Mouse (Mus musculus) lung, embryonic 14.5 days (tissue): ENCODE measurements around the gene Gm21970. TPM values are rescaled to one million over a fixed set of nuclear protein-coding genes. Genes with fewer than 3 reads are reported as not detected.
"Not testable (repeated sequence)": the region's sequence is repeated elsewhere in the genome, so short reads cannot be mapped to it uniquely, and the experiment has no call there.

Experiments used
- ATAC-seq: fragments of 200-750 bp; cut with Nextera tagmentation; 2 replicates; pipeline ENCODE4 v1.8.0; 2017; ENCODE audit warnings: mild to moderate bottlenecking, moderate TSS enrichment, moderate library complexity; ENCODE audit not compliant: insufficient read depth
- DNase-seq: peaks from one replicate; pipeline ENCODE4 v3.0.0-alpha.2; 2015
- H3K27ac ChIP-seq: fragments of 300-500 bp; sonication (generic); 2 replicates; pipeline ENCODE4 v1.5.1; 2014; ENCODE audit warnings: low read depth, mild to moderate bottlenecking, moderate library complexity
- H3K27me3 ChIP-seq: fragments of 300-500 bp; sonication (generic); 2 replicates; pipeline ENCODE4 v1.6.1; 2014; ENCODE audit warnings: low read length, control low read depth; ENCODE audit not compliant: insufficient read depth
- H3K36me3 ChIP-seq: fragments of 300-500 bp; sonication (generic); 2 replicates; pipeline ENCODE4 v1.6.1; 2014; ENCODE audit warnings: control low read depth; ENCODE audit not compliant: insufficient read depth
- H3K4me1 ChIP-seq: fragments of 300-500 bp; sonication (generic); 2 replicates; pipeline ENCODE4 v1.6.1; 2014; ENCODE audit warnings: antibody characterized with exemption, control low read depth; ENCODE audit not compliant: insufficient read depth
- H3K4me2 ChIP-seq: fragments of 300-500 bp; sonication (generic); 2 replicates; pipeline ENCODE4 v1.6.1; 2014; ENCODE audit warnings: mild to moderate bottlenecking
- H3K4me3 ChIP-seq: fragments of 300-500 bp; sonication (generic); 2 replicates; pipeline ENCODE4 v1.5.1; 2014; ENCODE audit warnings: low read depth, low read length
- H3K9ac ChIP-seq: fragments of 300-500 bp; sonication (generic); 2 replicates; pipeline ENCODE4 v1.6.1; 2014
- H3K9me3 ChIP-seq: fragments of 300-500 bp; sonication (generic); 2 replicates; pipeline ENCODE4 v1.6.1; 2016; ENCODE audit warnings: low read depth, low read length, control low read depth
- CTCF ChIP-seq: IDR thresholded peaks from 2 replicates; pipeline ENCODE4 v1.5.1; 2016; ENCODE audit warnings: antibody characterized with exemption, low read depth
- WGBS: fragments of 180-500 bp; shearing (Covaris S2); extraction: QIAGEN DNeasy Blood & Tissue Kit; methylation state at CpG from one replicate; pipeline ENCODE4 v1.1.7; 2014; 5-methylcytosine and 5-hydroxymethylcytosine counted together
- polyA plus RNA-seq: library from polyadenylated mRNA; unstranded; fragments of >200 nt; fragmentation: Nextera tagmentation; extraction: Ambion mirVana; gene quantifications from 2 replicates; pipeline ENCODE4 v1.2.1, GENCODE M21; 2014

The Gm21970 gene
- polyA plus RNA-seq, 1 experiment from 2014 or later: 0.47 TPM

- Histone ChIP-seq H3K9me3 (no peaks in the 10 kb centered on the region), H3K4me1 (no peaks in the 10 kb centered on the region), H3K27me3 (no peaks in the 10 kb centered on the region), H3K9ac (no peak overlapping the region), H3K4me2 (no peak overlapping the region), H3K36me3 (peaks cover 32% of the 10 kb centered on the region), H3K4me3 (no peak overlapping the region), H3K27ac (no peak overlapping the region)
- no peak for TF ChIP-seq CTCF
- DNase-seq (no peak), ATAC-seq (no peak)
- WGBS: 65% methylated on average over 5 of the region's 5 CpGs
Measured at GRCm38 (mm10) chr16:91427461-91427860, 35.9 kb downstream of the Gm21970 start.

- Histone ChIP-seq H3K36me3 (peaks cover 25% of the 10 kb centered on the region), H3K4me3 (no peak overlapping the region), H3K9ac (no peak overlapping the region), H3K4me2 (no peak overlapping the region), H3K4me1 (no peaks in the 10 kb centered on the region), H3K27ac (no peak overlapping the region), H3K9me3 (no peaks in the 10 kb centered on the region), H3K27me3 (no peaks in the 10 kb centered on the region)
- DNase-seq (no peak), ATAC-seq (no peak)
- WGBS: 59% methylated on average over 8 of the region's 8 CpGs
- no peak for TF ChIP-seq CTCF
Measured at GRCm38 (mm10) chr16:91428259-91428865, 36.8 kb downstream of the Gm21970 start.

GRCm38 (mm10) chr16:91432720-91433328, 41.3 kb downstream of the Gm21970 start:
- H3K9ac ChIP-seq: no peak overlapping the region
- no peaks in the 10 kb centered on the region for H3K4me1 ChIP-seq
- H3K4me3 ChIP-seq: no peak overlapping the region
- DNase-seq (no peak), ATAC-seq (no peak)
- H3K27me3 ChIP-seq: no peaks in the 10 kb centered on the region
- H3K4me2 ChIP-seq: no peak overlapping the region
- no peak overlapping the region for H3K27ac ChIP-seq
- TF ChIP-seq CTCF: no peak
- WGBS: 44% methylated on average over 5 of the region's 5 CpGs
- no peaks in the 10 kb centered on the region for H3K9me3 ChIP-seq
- H3K36me3 ChIP-seq: no peaks in the 10 kb centered on the region

- Histone ChIP-seq H3K9ac (no peak overlapping the region), H3K9me3 (no peaks in the 10 kb centered on the region), H3K27ac (no peak overlapping the region), H3K36me3 (no peaks in the 10 kb centered on the region), H3K27me3 (no peaks in the 10 kb centered on the region), H3K4me2 (no peak overlapping the region), H3K4me1 (no peaks in the 10 kb centered on the region), H3K4me3 (no peak overlapping the region)
- no peak for TF ChIP-seq CTCF
- 38% methylated on average over 8 of the region's 8 CpGs for WGBS
- peak; percentile 30 for DNase-seq
- no peak; the same call in 1 of the 2 replicates for ATAC-seq
Measured at GRCm38 (mm10) chr16:91433329-91433933, 41.9 kb downstream of the Gm21970 start.

- Histone ChIP-seq H3K4me1 (no peaks in the 10 kb centered on the region), H3K9ac (no peak overlapping the region), H3K9me3 (no peaks in the 10 kb centered on the region), H3K4me2 (no peak overlapping the region), H3K27me3 (no peaks in the 10 kb centered on the region), H3K36me3 (no peaks in the 10 kb centered on the region), H3K27ac (no peak overlapping the region), H3K4me3 (no peak overlapping the region)
- DNase-seq: no peak
- TF ChIP-seq CTCF: no peak
- WGBS: 78% methylated on average over 3 of the region's 3 CpGs
- ATAC-seq: no peak
Measured at GRCm38 (mm10) chr16:91434119-91434518, 42.6 kb downstream of the Gm21970 start.

- TF ChIP-seq CTCF: no peak
- H3K9me3 ChIP-seq: no peaks in the 10 kb centered on the region
- no peak overlapping the region for H3K9ac ChIP-seq
- H3K36me3 ChIP-seq: no peaks in the 10 kb centered on the region
- no peak overlapping the region for H3K4me3 ChIP-seq
- no peak for DNase-seq
- no peaks in the 10 kb centered on the region for H3K4me1 ChIP-seq
- ATAC-seq: no peak
- 63% methylated on average over 3 of the region's 3 CpGs for WGBS
- H3K27me3 ChIP-seq: no peaks in the 10 kb centered on the region
- no peak overlapping the region for H3K27ac ChIP-seq
- H3K4me2 ChIP-seq: no peak overlapping the region
Measured at GRCm38 (mm10) chr16:91438081-91438480, 46.6 kb downstream of the Gm21970 start.

- H3K36me3 ChIP-seq, ATAC-seq, H3K4me2 ChIP-seq, H3K4me3 ChIP-seq, H3K4me1 ChIP-seq, H3K27ac ChIP-seq, H3K9me3 ChIP-seq, DNase-seq, H3K9ac ChIP-seq, H3K27me3 ChIP-seq: not testable (repeated sequence)
- 86% methylated on average over 1 of the region's 1 CpGs for WGBS
Measured at GRCm38 (mm10) chr16:91438599-91438998, 47.1 kb downstream of the Gm21970 start.
